Mouse (Mus musculus) gastrocnemius, postnatal 10 days (tissue): ENCODE measurements at regions not wholly inside any gene's neighbourhood (a gene's known extent, or its start where the extent isn't known, plus 50 kb on each side); places are given as distances from the start of the nearest gene placed in this dataset.

ENCODE experiments used
- DNase-seq: peaks from one replicate; pipeline ENCODE4 v3.0.0; 2021; ENCODE audit warnings: mixed read lengths

GRCm38 (mm10) chr5:91746077-91746476 is 216.8 kb downstream of the Rchy1 start:
- no peak for DNase-seq

- DNase-seq, result no peak
These were observed 218.5 kb downstream of the Rchy1 start for GRCm38 (mm10) chr5:91744389-91744788.

GRCm38 (mm10) chr5:91740159-91740537 is 222.7 kb downstream of the Rchy1 start:
- DNase-seq, result no peak

- peak; percentile 16 for DNase-seq
These were observed 222.2 kb downstream of the Parm1 start for GRCm38 (mm10) chr5:91739433-91740158.

- no peak for DNase-seq
These were observed 214.6 kb downstream of the Parm1 start for GRCm38 (mm10) chr5:91732002-91732401.

GRCm38 (mm10) chr5:91731155-91731554 is 213.7 kb downstream of the Parm1 start:
- no peak for DNase-seq

- no peak for DNase-seq
These were observed 212.5 kb downstream of the Parm1 start for GRCm38 (mm10) chr5:91729868-91730267.

GRCm38 (mm10) chr5:91729415-91729814 is 212.0 kb downstream of the Parm1 start:
- no peak for DNase-seq

GRCm38 (mm10) chr5:91727448-91727847 is 210.0 kb downstream of the Parm1 start:
- no peak for DNase-seq

GRCm38 (mm10) chr5:91726118-91726500 is 208.7 kb downstream of the Parm1 start:
- DNase-seq, result no peak

- DNase-seq, result no peak
These were observed 208.1 kb downstream of the Parm1 start for GRCm38 (mm10) chr5:91725380-91726117.

- no peak for DNase-seq
These were observed 207.5 kb downstream of the Parm1 start for GRCm38 (mm10) chr5:91724881-91725280.

GRCm38 (mm10) chr5:91723416-91723815 is 206.0 kb downstream of the Parm1 start:
- DNase-seq, result no peak

- no peak for DNase-seq
These were observed 205.6 kb downstream of the Parm1 start for GRCm38 (mm10) chr5:91722982-91723381.

- DNase-seq, result no peak
These were observed 205.0 kb downstream of the Parm1 start for GRCm38 (mm10) chr5:91722403-91722802.

- DNase-seq, result no peak
These were observed 204.0 kb downstream of the Parm1 start for GRCm38 (mm10) chr5:91721231-91722096.

GRCm38 (mm10) chr5:91713020-91713419 is 195.6 kb downstream of the Parm1 start:
- no peak for DNase-seq

GRCm38 (mm10) chr5:91709494-91710286 is 192.3 kb downstream of the Parm1 start:
- DNase-seq, result no peak

- no peak for DNase-seq
These were observed 190.7 kb downstream of the Parm1 start for GRCm38 (mm10) chr5:91708149-91708548.

GRCm38 (mm10) chr5:91697075-91697474 is 179.7 kb downstream of the Parm1 start:
- no peak for DNase-seq

GRCm38 (mm10) chr5:91696532-91696931 is 179.1 kb downstream of the Parm1 start:
- DNase-seq, result no peak

- no peak for DNase-seq
These were observed 178.2 kb downstream of the Parm1 start for GRCm38 (mm10) chr5:91695632-91696031.
